Mouse (Mus musculus): ENCODE measurements at regions not wholly inside any gene's neighbourhood (a gene's known extent, or its start where the extent isn't known, plus 50 kb on each side); places are given as distances from the start of the nearest gene placed in this dataset.
A peak's percentile ranks its signal among the peaks of the same experiment; 100 is the strongest.

DNA sequence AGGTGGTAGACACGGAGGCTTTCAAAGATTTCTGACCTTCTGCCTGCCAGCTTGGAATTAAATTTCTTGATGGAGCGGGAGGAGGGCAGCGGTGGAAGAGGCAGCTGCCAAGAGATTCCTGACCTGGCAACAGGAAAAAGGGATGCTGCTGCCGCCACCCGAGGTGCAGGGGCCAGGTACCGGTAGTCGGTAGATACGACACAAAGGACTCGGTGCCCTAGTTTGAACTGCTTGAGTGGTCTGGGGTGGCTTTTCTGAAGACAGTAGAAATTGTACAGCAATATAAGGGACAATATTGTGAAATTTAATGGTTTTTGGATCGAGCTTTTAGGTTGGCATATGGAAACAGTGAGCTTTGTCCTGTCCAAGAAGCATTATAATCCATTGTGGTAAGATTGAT lies 250.3 kb upstream of the Ccdc54 start:
- Histone ChIP-seq H3K4me1 (ENCODE audit: control insufficient read depth, insufficient read depth, low read length) (no peaks in the 10 kb centered on the region), H3K9me3 (ENCODE audit: control insufficient read depth, low read length) (no peaks in the 10 kb centered on the region), H3K9ac (ENCODE audit: low read length) (no peak overlapping the region), H3K27ac (ENCODE audit: low read depth, low read length) (no peak overlapping the region), H3K4me2 (no peak overlapping the region), H3K4me3 (ENCODE audit: low read depth, low read length) (no peak overlapping the region), H3K27me3 (ENCODE audit: control insufficient read depth, insufficient read depth, low read length) (no peaks in the 10 kb centered on the region), H3K36me3 (ENCODE audit: control insufficient read depth, insufficient read depth, low read length) (no peaks in the 10 kb centered on the region)
- DNase-seq (ENCODE audit: low spot score, missing footprints) (no peak), ATAC-seq (ENCODE audit: low FRiP score) (peak; percentile 23; the same call in 1 of the 2 replicates)
- 72% methylated on average over 10 of the region's 10 CpGs for WGBS

DNA sequence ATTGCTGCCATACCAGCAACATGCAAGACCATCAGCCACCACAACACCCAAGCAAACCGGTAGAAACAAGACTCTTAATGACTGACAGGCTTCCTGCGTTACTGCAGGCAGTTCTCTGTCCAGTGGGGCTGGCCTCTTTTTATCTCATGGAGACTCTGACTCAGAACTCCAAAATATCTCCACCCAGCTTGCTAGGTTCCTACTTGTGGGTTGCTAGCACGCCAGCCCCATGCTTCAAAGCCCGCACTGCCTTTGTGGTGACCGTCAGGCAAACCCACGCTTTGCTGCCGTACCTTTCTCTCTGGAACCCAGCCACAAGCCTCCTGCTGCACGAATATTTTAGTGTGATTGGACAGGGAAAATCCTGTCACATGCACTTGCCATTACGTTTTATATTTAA lies 248.7 kb upstream of the Ccdc54 start:
- Histone ChIP-seq H3K9me3 (ENCODE audit: control insufficient read depth, low read length) (no peaks in the 10 kb centered on the region), H3K27ac (ENCODE audit: low read depth, low read length) (no peak overlapping the region), H3K4me1 (ENCODE audit: control insufficient read depth, insufficient read depth, low read length) (no peaks in the 10 kb centered on the region), H3K9ac (ENCODE audit: low read length) (no peak overlapping the region), H3K36me3 (ENCODE audit: control insufficient read depth, insufficient read depth, low read length) (no peaks in the 10 kb centered on the region), H3K27me3 (ENCODE audit: control insufficient read depth, insufficient read depth, low read length) (no peaks in the 10 kb centered on the region), H3K4me2 (no peak overlapping the region), H3K4me3 (ENCODE audit: low read depth, low read length) (no peak overlapping the region)
- ATAC-seq (ENCODE audit: low FRiP score) (no peak), DNase-seq (ENCODE audit: low spot score, missing footprints) (no peak)
- 81% methylated on average over 9 of the region's 9 CpGs for WGBS

DNA sequence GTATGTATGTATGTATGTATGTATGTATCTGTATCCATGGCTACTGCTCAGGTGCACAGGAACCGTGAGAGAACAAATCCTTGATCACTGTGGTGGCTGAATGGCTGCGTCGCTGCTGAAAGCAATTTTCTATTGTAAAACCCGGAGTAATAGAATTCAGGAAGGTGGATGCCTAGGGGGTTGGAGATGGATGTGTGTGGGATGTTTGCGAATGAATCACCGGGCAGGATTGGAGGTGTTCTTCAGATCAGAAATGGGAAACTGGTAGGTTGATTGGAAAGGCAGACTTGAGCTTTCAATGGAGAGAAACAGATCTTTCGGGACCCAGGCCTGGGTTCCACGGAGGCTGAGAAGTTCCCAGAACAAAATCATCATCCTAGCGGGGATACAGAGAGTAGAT lies 246.5 kb upstream of the Ccdc54 start:
- Histone ChIP-seq H3K4me3 (ENCODE audit: low read depth, low read length) (no peak overlapping the region), H3K36me3 (ENCODE audit: control insufficient read depth, insufficient read depth, low read length) (no peaks in the 10 kb centered on the region), H3K4me1 (ENCODE audit: control insufficient read depth, insufficient read depth, low read length) (no peaks in the 10 kb centered on the region), H3K27me3 (ENCODE audit: control insufficient read depth, insufficient read depth, low read length) (no peaks in the 10 kb centered on the region), H3K27ac (ENCODE audit: low read depth, low read length) (no peak overlapping the region), H3K4me2 (no peak overlapping the region), H3K9ac (ENCODE audit: low read length) (no peak overlapping the region), H3K9me3 (ENCODE audit: control insufficient read depth, low read length) (no peaks in the 10 kb centered on the region)
- DNase-seq (ENCODE audit: low spot score, missing footprints) (no peak), ATAC-seq (ENCODE audit: low FRiP score) (no peak)
- WGBS: 90% methylated on average over 9 of the region's 9 CpGs

DNA sequence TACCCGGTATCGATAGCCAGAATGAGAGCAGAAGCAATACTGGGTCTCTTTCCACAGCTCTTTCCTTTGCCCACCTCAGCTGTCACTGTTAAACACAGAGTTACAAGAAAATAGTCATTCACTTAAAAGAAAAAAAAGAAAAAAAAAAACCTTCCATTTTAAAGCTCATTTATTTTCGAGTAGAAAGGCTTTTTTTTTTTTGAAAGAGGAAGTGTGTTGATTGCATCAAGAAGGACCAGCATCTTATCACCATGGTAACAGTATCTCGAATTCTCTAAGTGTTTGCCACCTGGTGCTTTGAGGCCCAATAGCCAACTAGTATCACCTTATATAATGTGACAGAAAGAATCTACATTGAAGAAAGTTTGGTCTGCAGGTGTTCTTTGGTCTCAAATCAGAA lies 245.5 kb upstream of the Ccdc54 start:
- DNase-seq (ENCODE audit: low spot score, missing footprints) (no peak), ATAC-seq (ENCODE audit: low FRiP score) (no peak)
- Histone ChIP-seq H3K4me3 (ENCODE audit: low read depth, low read length) (no peak overlapping the region), H3K9ac (ENCODE audit: low read length) (no peak overlapping the region), H3K4me1 (ENCODE audit: control insufficient read depth, insufficient read depth, low read length) (no peaks in the 10 kb centered on the region), H3K9me3 (ENCODE audit: control insufficient read depth, low read length) (no peaks in the 10 kb centered on the region), H3K27me3 (ENCODE audit: control insufficient read depth, insufficient read depth, low read length) (no peaks in the 10 kb centered on the region), H3K4me2 (no peak overlapping the region), H3K27ac (ENCODE audit: low read depth, low read length) (no peak overlapping the region), H3K36me3 (ENCODE audit: control insufficient read depth, insufficient read depth, low read length) (no peaks in the 10 kb centered on the region)
- 72% methylated on average over 4 of the region's 4 CpGs for WGBS

DNA sequence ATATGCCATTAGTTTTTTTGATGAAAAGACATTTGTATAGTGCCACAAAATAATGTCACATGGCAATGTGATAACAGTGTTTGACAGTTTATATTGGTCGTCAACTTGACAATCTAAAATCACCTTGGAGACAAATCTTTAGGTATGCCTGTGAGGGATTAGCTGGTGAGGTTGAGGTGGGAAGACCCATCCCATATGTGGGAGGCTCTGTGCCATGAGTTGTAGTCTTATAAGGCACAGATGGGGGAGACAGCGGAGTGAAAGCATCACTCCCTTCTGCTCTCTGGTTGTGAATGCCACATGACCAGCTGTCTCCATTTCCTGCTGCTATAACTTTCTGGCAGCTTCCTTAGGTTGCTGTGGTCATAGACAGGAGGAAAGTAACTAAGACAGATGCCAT lies 242.4 kb upstream of the Ccdc54 start:
- WGBS: 92% methylated on average over 2 of the region's 2 CpGs
- H3K4me3 ChIP-seq (ENCODE audit: low read depth, low read length): no peak overlapping the region
- H3K36me3 ChIP-seq (ENCODE audit: control insufficient read depth, insufficient read depth, low read length): no peaks in the 10 kb centered on the region
- ATAC-seq (ENCODE audit: low FRiP score) (no peak), DNase-seq (ENCODE audit: low spot score, missing footprints) (no peak)
- H3K4me2 ChIP-seq: no peak overlapping the region
- no peak overlapping the region for H3K9ac ChIP-seq (ENCODE audit: low read length)
- H3K9me3 ChIP-seq (ENCODE audit: control insufficient read depth, low read length): no peaks in the 10 kb centered on the region
- H3K27me3 ChIP-seq (ENCODE audit: control insufficient read depth, insufficient read depth, low read length): no peaks in the 10 kb centered on the region
- no peaks in the 10 kb centered on the region for H3K4me1 ChIP-seq (ENCODE audit: control insufficient read depth, insufficient read depth, low read length)
- H3K27ac ChIP-seq (ENCODE audit: low read depth, low read length): no peak overlapping the region

DNA sequence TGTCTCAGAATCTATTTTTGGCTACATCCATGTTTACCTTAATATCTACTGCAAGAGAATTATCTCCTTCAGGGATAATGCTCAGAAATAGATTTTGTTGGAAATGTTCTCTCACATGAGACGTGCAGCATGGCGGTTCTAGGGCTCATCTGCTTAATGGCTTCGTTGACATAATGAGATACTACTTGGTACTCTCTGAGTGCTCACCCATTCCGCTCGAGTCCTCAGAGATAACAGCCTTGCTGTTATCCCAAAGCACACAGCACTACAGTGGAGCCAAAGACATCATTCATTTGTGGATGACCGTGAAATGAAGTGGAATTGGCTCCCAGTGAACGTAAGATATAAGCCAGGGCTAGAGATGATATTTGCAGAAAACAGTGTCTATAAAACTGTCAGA lies 231.4 kb upstream of the Ccdc54 start:
- 87% methylated on average over 7 of the region's 7 CpGs for WGBS
- ATAC-seq (ENCODE audit: low FRiP score): no peak
- H3K27me3 ChIP-seq (ENCODE audit: control insufficient read depth, insufficient read depth, low read length): no peaks in the 10 kb centered on the region

DNA sequence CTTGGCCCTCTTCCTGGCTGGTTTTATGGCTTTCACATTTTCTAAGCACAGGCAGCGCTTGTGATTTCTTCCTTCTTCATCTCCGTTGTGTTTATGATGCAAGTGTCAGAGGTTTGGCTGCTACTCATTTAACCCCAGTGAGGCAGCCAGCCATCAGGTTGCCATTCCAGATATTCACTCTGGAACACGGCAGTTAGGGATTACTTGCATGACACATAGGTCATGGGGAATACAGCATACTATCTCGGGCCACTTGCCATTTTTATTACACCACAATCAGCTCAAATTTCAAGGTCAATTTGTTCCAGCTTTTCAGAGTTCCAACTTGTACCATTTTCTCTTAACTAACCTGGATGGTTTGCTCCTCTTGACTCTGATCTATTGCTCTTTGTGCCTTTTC lies 223.7 kb upstream of the Ccdc54 start:
- no peak overlapping the region for H3K4me2 ChIP-seq
- no peaks in the 10 kb centered on the region for H3K9me3 ChIP-seq (ENCODE audit: control insufficient read depth, low read length)
- no peak overlapping the region for H3K9ac ChIP-seq (ENCODE audit: low read length)
- H3K4me3 ChIP-seq (ENCODE audit: low read depth, low read length): no peak overlapping the region
- no peaks in the 10 kb centered on the region for H3K27me3 ChIP-seq (ENCODE audit: control insufficient read depth, insufficient read depth, low read length)
- 82% methylated on average over 4 of the region's 4 CpGs for WGBS
- no peak for DNase-seq (ENCODE audit: low spot score, missing footprints)
- no peak for ATAC-seq (ENCODE audit: low FRiP score)
- H3K4me1 ChIP-seq (ENCODE audit: control insufficient read depth, insufficient read depth, low read length): no peaks in the 10 kb centered on the region
- H3K36me3 ChIP-seq (ENCODE audit: control insufficient read depth, insufficient read depth, low read length): no peaks in the 10 kb centered on the region
- no peak overlapping the region for H3K27ac ChIP-seq (ENCODE audit: low read depth, low read length)

More for the DNA sequence above, 231.4 kb upstream of the Ccdc54 start:
- DNase-seq (ENCODE audit: low spot score, missing footprints): no peak
- Histone ChIP-seq H3K27ac (ENCODE audit: low read depth, low read length) (no peak overlapping the region), H3K4me3 (ENCODE audit: low read depth, low read length) (no peak overlapping the region), H3K4me2 (no peak overlapping the region), H3K4me1 (ENCODE audit: control insufficient read depth, insufficient read depth, low read length) (no peaks in the 10 kb centered on the region), H3K9me3 (ENCODE audit: control insufficient read depth, low read length) (no peaks in the 10 kb centered on the region), H3K36me3 (ENCODE audit: control insufficient read depth, insufficient read depth, low read length) (no peaks in the 10 kb centered on the region), H3K9ac (ENCODE audit: low read length) (no peak overlapping the region)

DNA sequence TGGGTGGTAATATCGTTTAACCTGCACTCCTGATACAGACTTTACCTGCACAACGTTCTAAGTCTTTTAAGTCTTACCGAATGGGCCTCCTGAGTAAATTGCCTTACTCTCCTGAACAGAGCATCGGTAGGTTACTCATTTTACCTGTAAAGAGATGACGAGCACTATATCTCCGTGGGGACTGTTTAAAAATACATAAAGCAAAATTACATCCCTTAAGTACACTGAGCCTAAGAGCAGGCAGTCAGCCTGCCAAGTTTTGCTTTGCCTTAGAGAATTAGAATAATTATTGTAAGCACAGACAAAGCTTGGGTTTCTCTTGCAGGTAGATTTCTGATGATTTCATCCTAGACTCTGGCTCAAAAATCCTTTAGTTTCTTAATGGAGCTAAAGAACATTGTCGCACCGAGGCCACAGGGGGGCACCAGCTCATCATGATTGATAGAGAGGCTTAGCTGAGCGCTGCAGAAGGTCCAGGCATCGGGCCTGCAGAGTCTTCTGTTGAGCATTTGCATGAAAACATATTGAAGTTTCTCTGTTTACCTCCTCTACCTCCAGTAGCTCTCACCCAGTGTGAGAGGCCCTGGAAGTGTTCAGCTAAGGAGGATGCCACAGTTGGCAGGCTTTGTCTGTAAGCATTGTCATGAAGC lies 208.3 kb upstream of the Ccdc54 start:
- Histone ChIP-seq H3K4me3 (ENCODE audit: low read depth, low read length) (no peak overlapping the region), H3K36me3 (ENCODE audit: control insufficient read depth, insufficient read depth, low read length) (no peaks in the 10 kb centered on the region), H3K27ac (ENCODE audit: low read depth, low read length) (no peak overlapping the region), H3K27me3 (ENCODE audit: control insufficient read depth, insufficient read depth, low read length) (no peaks in the 10 kb centered on the region), H3K9ac (ENCODE audit: low read length) (no peak overlapping the region), H3K4me1 (ENCODE audit: control insufficient read depth, insufficient read depth, low read length) (no peaks in the 10 kb centered on the region), H3K4me2 (no peak overlapping the region), H3K9me3 (ENCODE audit: control insufficient read depth, low read length) (no peaks in the 10 kb centered on the region)
- ATAC-seq (ENCODE audit: low FRiP score) (peak; percentile 84), DNase-seq (ENCODE audit: low spot score, missing footprints) (peak; percentile 93)
- 52% methylated on average over 10 of the region's 10 CpGs for WGBS

DNA sequence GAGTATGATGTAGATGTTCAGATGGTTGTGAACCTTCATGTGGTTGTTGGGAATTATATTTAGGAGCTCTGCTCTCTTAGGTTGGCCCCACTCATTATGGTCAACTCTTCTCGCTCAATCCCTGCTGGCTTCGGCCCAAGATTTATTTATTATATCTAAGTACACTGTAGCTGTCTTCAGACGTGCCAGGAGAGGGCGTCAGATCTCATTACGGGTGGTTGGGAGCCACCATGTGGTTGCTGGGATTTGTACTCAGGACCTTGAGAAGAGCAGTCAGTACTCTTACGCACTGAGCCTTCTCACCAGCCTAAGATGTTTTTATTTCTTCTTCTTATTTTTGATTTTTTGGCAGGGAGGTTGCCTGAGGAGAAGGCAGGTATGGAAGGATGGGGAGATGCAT lies 207.1 kb upstream of the Ccdc54 start:
- Histone ChIP-seq H3K4me2 (no peak overlapping the region), H3K9ac (ENCODE audit: low read length) (no peak overlapping the region), H3K4me3 (ENCODE audit: low read depth, low read length) (no peak overlapping the region), H3K27me3 (ENCODE audit: control insufficient read depth, insufficient read depth, low read length) (no peaks in the 10 kb centered on the region), H3K27ac (ENCODE audit: low read depth, low read length) (no peak overlapping the region), H3K36me3 (ENCODE audit: control insufficient read depth, insufficient read depth, low read length) (no peaks in the 10 kb centered on the region), H3K9me3 (ENCODE audit: control insufficient read depth, low read length) (no peaks in the 10 kb centered on the region), H3K4me1 (ENCODE audit: control insufficient read depth, insufficient read depth, low read length) (no peaks in the 10 kb centered on the region)
- no peak for DNase-seq (ENCODE audit: low spot score, missing footprints)
- no peak for ATAC-seq (ENCODE audit: low FRiP score)
- 80% methylated on average over 6 of the region's 6 CpGs for WGBS
